Mouse (Mus musculus) thymus, postnatal 14 days (tissue): ENCODE data around the gene 5031439G07Rik.
"Not testable (repeated sequence)": the region's sequence is repeated elsewhere in the genome, so short reads cannot be mapped to it uniquely, and the experiment has no call there.

Experiments
- DNase-seq: peaks from one replicate; pipeline ENCODE4 v3.0.0; 2021

5031439G07Rik gene

GRCm38 (mm10) chr15:84987874-84988825 lies at the start of gene 5031439G07Rik:
Gene 5031439G07Rik, minus strand, starts transcription at chr15:84988551.
- peak; percentile 94 for DNase-seq

DNA sequence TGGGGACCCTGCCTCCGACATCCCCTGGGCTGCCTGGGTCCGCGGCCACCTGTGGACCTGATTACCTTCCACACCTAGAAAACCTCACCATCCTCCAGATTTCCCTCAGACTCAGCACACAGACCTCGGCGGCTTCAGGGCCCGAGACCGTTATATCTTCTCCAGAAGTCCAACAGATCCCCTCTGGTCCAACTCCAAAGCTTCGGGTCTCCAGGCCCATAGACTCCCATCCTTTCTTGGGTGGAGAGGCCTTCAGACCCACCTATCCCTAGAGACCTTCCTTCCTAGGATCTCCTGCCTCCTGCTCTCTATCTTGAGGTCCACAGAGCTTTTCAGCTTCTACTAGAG lies 49.0 kb upstream of the 5031439G07Rik start:
- no peak for DNase-seq

DNA sequence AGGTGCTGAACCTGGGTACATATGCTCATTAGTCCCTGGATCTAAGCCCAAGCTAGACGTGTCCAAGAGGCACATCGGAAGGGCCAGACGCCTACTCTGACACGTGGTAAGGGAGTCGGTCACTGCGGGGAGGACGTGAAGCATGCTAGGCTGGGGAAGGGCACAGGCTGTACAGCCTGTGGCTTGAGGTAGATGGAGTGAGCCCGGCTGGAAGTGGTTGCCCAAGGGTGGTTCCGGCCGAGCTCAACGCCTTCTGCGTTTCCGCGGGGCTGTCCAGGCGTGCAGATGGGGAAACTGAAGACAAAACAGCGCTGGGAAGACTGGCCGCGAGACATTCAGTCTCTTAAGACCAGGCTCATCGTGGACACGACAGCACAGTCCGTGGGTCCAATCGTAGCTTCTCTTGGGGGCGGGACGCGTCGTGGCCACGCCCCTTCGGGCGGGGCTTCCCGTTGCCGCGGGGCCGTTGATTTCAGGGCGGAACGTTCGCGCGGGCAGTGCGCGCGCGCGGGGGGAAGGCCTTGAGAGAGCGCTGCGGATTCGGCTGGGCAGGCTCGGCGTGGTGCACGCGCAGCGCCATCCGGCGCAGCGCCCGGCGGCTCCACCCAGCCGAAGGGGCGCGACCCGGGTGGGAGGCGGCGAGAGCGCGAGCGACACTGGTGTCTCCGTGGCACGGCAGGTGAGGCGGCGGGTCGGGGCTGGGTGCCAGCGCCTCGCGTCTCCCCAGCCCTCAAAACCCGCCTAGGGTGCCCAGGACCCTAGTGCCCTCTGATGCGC lies 48.4 kb upstream of the 5031439G07Rik start:
- DNase-seq: peak; percentile 98

DNA sequence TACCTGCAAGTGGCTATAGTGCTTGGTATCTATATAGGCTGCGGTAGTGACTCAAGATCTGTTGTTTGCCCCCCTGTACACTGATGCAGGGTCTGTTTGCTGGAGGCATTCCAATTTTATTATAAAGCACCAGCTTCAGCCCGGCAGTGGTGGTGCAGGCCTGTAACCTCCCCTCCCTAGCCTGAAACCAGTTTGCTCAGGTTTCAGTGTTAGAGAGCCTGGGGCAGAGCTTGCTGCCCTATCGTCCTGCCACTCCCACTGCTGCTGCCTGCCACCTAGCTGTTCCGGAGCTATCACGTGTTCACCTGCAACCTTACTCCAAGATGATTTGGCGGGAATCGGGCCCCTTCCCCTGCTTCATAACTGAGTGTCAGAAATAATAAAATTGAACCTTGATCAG lies 45.6 kb upstream of the 5031439G07Rik start:
- not testable (repeated sequence) for DNase-seq

DNA sequence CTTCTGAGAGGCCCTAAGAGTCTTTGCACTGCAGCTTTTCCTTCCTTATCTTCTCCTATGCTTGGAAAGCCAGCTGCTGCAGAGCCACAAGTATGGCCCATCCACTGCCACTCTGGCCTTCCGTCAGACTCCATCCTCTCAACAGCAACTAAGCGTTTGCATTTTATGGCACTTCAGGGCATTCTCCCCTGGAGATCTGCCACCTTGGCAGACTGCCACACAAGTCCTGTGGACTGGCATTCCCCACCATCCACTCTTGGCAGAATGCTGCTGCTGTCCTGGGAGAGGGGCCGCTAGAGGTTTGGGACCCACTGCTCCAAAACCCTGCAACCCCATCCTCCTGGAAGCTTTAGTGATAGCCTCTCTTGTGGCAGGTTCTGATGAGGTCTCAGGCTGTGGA lies 43.5 kb upstream of the 5031439G07Rik start:
- no peak for DNase-seq

- not testable (repeated sequence) for DNase-seq
These were observed 42.3 kb upstream of the 5031439G07Rik start for GRCm38 (mm10) chr15:85030643-85031042.

GRCm38 (mm10) chr15:85028648-85029047 lies 40.3 kb upstream of the 5031439G07Rik start, which contains the start of gene Fam118a:
Gene Fam118a, plus strand, starts transcription at chr15:85028948.
- not testable (repeated sequence) for DNase-seq

DNA sequence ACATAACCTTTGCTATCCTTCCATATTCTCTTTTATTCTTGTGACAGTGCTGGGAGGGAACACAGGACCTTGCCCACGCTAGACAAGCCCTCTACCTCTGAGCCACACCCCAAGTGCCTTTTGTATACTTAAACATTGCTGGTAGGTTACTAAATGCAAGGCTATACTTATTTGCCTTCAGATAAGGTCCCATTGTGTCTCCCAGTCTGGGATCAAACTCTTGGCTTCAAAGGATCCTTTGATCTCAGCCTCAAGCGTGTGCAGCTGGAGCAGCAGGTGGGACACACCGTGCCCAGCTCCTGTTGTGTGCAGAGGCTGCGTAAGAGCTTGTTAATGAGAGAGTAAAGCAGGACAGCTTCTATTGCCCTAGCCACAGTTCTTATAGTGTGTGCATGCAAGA lies 39.4 kb upstream of the 5031439G07Rik start:
- DNase-seq: no peak

DNA sequence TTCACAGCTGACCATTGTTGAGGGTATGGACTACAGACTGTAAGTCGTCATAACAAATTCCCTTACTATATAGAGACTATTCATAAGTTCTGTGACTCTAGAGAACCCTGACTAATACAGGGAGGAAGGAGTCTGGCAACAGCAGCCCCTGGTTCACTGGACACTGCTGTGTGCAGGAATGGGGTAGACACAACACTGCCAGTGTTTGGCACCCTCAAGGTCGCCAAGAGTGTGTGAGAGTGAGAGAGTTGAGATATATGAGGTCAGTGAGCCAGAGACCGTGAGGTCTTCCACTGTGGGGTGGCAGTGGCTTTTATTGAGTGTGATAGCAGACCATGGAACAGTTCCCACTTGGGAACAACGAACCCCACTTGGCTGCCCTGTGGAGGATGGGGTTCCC lies 37.8 kb upstream of the 5031439G07Rik start:
- DNase-seq: no peak

- no peak for DNase-seq
These were observed 33.9 kb upstream of the 5031439G07Rik start for GRCm38 (mm10) chr15:85022211-85022610.

- peak; percentile 61 for DNase-seq
These were observed 28.8 kb upstream of the 5031439G07Rik start, which contains the start of gene Upk3a for GRCm38 (mm10) chr15:85016951-85017664. Gene Upk3a, plus strand, starts transcription at chr15:85017141.

- DNase-seq: no peak
These were observed 27.4 kb upstream of the 5031439G07Rik start for GRCm38 (mm10) chr15:85015771-85016170.

DNA sequence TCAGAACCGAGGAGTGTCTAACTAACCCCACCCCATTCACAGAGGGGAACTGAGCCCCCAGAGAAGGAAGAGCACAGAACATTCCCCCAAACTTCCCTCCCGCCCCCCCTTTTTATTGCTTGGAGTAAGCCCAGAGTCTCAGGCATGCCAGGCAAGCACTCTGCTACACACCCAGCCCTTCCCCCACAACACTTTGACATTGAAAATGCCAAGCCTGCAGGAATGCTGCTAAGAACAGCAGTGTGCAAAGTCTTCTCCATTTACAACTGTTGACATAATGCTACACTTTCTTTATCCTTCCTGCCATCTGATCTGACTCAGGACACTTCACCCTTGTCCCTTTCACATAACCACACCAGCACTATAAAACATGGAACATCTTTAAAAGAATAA lies 24.3 kb upstream of the 5031439G07Rik start:
- no peak for DNase-seq

GRCm38 (mm10) chr15:85011895-85012661 lies 23.7 kb upstream of the 5031439G07Rik start:
- DNase-seq: no peak

- no peak for DNase-seq
These were observed 21.3 kb upstream of the 5031439G07Rik start for GRCm38 (mm10) chr15:85009666-85010065.

GRCm38 (mm10) chr15:85000984-85001982 lies 12.9 kb upstream of the 5031439G07Rik start:
- DNase-seq: peak; percentile 88

GRCm38 (mm10) chr15:84999911-85000310 lies 11.6 kb upstream of the 5031439G07Rik start:
- DNase-seq: no peak

DNA sequence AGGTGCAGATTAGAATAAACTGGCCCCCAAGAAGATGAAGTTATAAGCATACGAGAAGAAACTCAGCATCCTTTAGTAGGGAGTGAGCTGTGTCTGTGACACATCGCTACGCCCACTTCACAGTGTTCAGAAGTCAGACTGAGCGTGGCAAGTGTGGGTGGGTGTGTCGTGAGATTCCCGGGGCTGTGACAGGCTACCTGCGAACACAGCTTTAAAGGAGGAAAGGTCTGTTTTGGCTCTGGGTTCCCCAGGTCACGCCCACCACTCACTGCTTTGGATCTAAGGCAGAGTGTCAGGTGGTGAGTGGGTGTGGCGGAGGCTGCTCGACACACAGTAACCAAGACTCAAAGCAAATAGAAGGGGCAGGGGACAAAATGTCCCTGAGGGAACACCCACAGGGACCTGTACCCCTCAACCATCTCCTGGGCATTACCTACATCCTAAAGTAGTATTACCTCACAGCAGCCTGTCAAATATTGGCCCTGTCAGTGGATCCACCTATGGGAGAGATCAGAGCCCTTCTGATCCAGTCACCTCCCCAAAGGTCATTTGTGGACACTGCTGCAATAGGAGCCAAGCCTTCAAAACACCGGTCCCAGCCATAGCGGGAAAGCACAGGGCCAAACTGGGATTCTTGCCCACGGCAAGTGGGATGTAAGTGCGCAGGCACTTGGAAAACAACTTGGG lies 9.6 kb upstream of the 5031439G07Rik start:
- DNase-seq: no peak

DNA sequence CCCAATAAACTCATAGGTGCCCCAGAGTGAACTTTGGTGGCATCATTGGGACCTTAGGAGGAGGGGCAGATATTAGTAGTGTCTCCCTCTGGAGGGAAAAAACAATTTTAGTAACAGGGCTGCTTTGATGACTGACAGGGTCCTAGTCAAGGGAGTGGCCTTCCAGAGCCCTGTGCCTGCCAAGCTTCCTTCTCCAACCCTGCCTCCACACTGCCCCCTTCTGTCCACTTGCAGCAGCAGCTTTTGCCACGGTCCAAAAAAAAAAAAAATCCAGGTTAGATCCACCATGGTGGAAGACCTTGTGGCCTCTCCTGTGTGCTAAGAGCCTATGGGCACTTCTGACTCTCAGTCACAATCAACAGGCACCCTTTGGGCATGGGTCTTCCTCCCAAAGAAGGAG lies 7.6 kb upstream of the 5031439G07Rik start:
- DNase-seq: peak; percentile 63

DNA sequence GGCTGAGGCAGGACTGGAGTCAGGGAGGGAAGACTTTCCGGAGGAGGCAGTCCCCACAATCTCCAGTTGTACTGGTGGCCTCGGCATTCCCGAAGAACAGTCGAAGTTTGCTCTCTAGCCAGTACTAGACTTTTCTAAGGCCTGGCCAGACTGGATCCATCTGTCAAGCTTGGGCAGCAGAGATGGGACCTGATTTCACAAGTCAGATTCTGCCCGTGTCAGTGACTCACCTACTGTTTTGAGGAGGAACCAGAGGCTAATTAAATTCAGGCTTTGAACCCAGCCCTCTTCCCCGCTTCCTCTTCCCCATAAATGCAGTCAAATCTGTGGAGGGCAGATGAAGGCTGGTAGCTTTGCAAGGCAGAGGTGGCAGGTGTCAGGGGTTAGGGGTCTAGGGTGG lies 6.7 kb upstream of the 5031439G07Rik start:
- DNase-seq: no peak
